Mouse (Mus musculus) E14TG2a.4 (cell line): ENCODE results near the gene Dtd1.

Experiments used
- CTCF ChIP-seq: conservative IDR thresholded peaks from 2 replicates; pipeline ENCODE4 v1.5.1; 2014; ENCODE audit warnings: low read length
- POU5F1 ChIP-seq: IDR thresholded peaks from 2 replicates; pipeline ENCODE4 v1.6.1; 2014; ENCODE audit warnings: low read length, borderline replicate concordance

- TF ChIP-seq CTCF (no peak), POU5F1 (no peak)
These were observed 45.8 kb upstream of the Dtd1 start for GRCm38 (mm10) chr2:144553905-144554304.
